Mouse (Mus musculus): Measurements from ENCODE around the gene Nfia. TPM values are rescaled to one million over a fixed set of nuclear protein-coding genes. Genes with fewer than 3 reads are reported as not detected.

Nfia gene
- polyA plus RNA-seq, 1 experiment from 2014 or later, result 56.7 TPM

DNA sequence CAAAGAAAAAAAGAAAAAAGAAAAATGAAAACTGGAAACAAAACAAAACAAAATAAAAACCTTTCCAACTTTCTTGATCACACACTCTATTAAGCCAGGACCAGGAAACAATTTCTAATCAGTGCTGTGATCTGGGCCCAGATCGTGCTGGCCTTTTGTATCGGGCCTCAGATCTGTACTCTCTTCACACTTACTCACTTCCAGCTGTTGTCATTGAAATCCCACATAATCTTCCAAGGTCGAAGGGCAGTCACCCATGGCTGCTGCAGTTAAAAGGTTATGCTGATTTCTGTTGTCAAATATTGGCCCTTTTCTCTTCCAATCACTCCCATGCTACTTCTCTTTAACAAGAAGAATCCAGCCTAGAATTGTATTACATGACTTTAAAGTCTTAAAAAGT is 219.3 kb downstream of the Nfia start:
- Histone ChIP-seq H3K4me2 (no peak overlapping the region), H3K4me3 (replicated peaks) (no peak overlapping the region), H3K27ac (no peak overlapping the region), H3K27me3 (no peaks in the 10 kb centered on the region), H3K36me3 (no peaks in the 10 kb centered on the region), H3K9ac (replicated peaks) (no peak overlapping the region), H3K9me3 (no peaks in the 10 kb centered on the region), H3K4me1 (replicated peaks) (peaks cover 12% of the 10 kb centered on the region)
- no peak for ATAC-seq (ENCODE audit: insufficient number of reproducible peaks, insufficient read depth, low FRiP score, low TSS enrichment, low read depth)
- WGBS, result 36% methylated on average over 3 of the region's 3 CpGs

DNA sequence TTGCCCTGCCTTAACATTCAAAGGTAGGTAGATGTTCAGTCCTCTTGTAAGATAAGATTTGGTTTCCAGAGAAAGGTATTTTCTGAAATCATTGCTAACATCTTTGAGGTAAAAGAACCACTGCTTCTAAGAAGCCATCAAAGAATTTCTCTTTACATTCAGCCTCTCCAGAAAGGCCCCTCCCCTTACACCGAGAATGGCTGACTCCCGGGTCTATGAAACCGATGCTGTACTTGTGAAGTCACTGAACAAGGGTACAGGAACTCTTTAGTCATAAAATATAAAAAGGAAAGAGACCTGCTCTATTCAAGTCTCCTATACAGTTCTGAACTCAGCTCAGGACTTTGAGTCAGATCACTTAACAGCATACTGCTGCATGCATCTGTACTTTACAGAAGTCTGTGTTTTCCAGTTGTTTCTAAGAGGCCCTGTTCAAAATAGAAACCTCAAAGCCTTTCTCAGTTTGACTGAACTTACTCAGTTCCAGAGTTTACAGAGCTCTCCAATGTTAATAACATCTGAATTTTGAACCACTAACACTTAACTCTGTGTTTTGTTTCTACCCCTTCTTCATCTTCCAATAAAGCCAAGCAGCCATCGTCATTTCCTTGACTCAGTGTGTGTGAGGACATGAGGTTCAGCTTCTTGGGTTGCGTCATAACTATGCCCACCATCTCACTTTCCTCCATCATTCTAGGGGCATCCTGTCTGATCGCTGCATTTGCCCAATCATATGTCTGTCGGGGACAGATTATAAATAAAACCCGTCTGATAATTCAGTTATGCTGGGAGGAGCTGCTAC is 223.6 kb downstream of the Nfia start:
- 0 out of 2 replicates have a peak, but pooled peaks cover 3% of the 10 kb centered on the region for H3K36me3 ChIP-seq
- H3K4me2 ChIP-seq, result no peak overlapping the region
- H3K9ac ChIP-seq (replicated peaks), result no peak overlapping the region
- H3K4me1 ChIP-seq (replicated peaks), result no peaks in the 10 kb centered on the region
- no peak for ATAC-seq (ENCODE audit: insufficient number of reproducible peaks, insufficient read depth, low FRiP score, low TSS enrichment, low read depth)
- H3K27ac ChIP-seq, result peak overlapping the region; percentile 13; the same call in 1 of the 2 replicates
- no peaks in the 10 kb centered on the region for H3K9me3 ChIP-seq
- H3K27me3 ChIP-seq, result no peaks in the 10 kb centered on the region
- no peak overlapping the region for H3K4me3 ChIP-seq (replicated peaks)
- WGBS, result 86% methylated on average over 8 of the region's 8 CpGs

DNA sequence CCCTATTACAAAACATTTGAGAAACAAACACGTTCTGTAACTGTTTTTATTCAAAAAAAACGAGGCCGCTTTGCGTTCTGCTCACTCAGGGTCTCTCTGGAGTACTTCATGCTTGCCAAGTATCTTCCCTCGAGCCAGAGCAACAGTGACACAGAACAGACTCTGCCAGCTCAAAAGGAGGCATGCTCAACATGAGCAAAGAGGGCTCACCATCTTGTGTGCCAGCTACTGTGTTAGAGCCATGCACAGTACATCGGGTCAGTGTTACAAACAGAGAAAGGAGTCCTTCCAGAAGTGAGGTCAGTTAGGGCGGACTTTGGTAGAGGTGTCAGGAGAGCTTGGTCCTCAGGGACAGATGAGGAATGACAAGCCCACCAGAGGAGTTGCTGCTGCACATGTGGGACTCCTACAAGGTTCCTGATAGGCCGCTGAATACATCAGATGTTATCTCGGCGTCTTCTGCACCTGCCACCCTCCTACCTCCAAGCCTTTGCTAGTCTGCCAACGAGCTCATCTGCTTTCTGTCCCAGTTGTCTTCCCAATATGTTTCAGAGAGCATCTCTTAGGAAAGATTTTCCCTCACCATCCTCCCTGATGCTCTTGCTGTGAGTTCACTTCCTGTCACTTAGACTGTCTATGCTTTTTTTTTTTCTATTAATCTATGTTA is 224.8 kb downstream of the Nfia start:
- Histone ChIP-seq H3K36me3 (peaks cover 8% of the 10 kb centered on the region), H3K27me3 (no peaks in the 10 kb centered on the region), H3K27ac (no peak overlapping the region), H3K4me1 (replicated peaks) (peaks cover 2% of the 10 kb centered on the region; the same call in 1 of the 2 replicates), H3K4me3 (replicated peaks) (no peak overlapping the region), H3K4me2 (no peak overlapping the region), H3K9ac (replicated peaks) (no peak overlapping the region), H3K9me3 (no peaks in the 10 kb centered on the region)
- 90% methylated on average over 11 of the region's 11 CpGs for WGBS
- ATAC-seq (ENCODE audit: insufficient number of reproducible peaks, insufficient read depth, low FRiP score, low TSS enrichment, low read depth), result no peak

DNA sequence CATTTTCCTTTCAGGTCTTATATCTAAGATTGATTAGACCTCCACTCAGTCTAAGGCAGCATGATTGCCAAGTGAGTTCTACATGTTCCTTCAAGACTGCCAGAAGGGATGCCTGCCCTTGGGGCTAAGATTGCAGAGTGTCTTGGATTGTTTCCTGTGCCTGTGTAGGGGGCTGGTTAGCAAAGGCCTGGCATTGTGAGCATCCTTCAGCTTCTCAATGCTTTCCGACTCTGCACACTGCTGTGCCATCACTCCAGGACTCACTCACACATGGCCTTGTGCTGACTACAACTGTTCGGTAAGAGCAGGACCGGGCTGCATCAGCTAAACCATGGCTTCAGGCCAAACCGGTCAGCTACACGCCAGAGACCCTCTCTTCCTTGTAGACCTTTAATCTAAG is 229.7 kb downstream of the Nfia start:
- H3K4me1 ChIP-seq (replicated peaks), result peaks cover 34% of the 10 kb centered on the region

DNA sequence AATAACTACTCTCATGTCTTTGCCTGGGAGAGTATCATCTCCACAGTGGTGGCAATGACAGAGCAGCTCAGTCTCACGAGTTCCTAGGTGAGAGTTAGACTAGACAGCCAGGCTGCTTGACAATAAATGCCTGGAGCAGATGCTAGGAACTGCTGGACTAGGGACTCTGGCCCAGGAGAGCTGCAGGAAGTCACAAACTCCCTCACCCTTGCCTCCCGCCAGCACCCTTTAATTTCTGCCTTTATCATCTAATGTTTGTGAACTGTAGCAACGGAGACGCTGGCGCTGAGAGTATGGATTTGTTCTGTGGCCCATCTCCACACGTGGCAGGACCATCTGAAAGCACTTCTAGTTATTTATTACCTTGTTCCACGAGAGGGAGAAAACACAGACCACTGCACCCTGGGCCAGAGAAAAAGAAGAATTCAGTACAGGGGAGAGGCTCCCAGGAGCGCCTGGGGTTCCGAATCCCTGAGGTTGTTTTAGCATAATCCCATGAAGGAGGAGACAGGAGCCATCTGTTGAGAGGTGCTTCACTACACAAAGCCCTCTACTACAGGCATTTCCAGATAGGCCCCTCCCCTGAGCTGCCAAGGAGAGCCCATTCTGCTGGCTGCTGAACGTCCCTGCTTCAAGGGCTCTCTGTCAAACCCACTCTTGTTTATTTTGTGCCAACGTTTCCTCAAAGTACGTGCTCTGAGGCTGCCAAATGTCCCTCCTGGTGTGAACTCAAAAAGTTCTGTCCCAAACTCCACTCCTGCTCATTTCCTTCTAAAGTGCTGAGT is 231.0 kb downstream of the Nfia start:
- ATAC-seq (ENCODE audit: insufficient number of reproducible peaks, insufficient read depth, low FRiP score, low TSS enrichment, low read depth), result peak; percentile 68
- peaks cover 35% of the 10 kb centered on the region for H3K4me1 ChIP-seq (replicated peaks)
- no peaks in the 10 kb centered on the region for H3K27me3 ChIP-seq
- H3K4me3 ChIP-seq (replicated peaks), result no peak overlapping the region
- H3K27ac ChIP-seq, result peak overlapping the region; percentile 92
- H3K36me3 ChIP-seq, result peaks cover 13% of the 10 kb centered on the region
- no peaks in the 10 kb centered on the region for H3K9me3 ChIP-seq
- 0 out of 2 replicates have a peak overlapping the region, but pooled peaks have one; percentile 27 for H3K9ac ChIP-seq (replicated peaks)
- peak overlapping the region; percentile 13; the same call in 1 of the 2 replicates for H3K4me2 ChIP-seq
- 21% methylated on average over 12 of the region's 12 CpGs for WGBS

More for the DNA sequence above, 229.7 kb downstream of the Nfia start:
- no peak for ATAC-seq (ENCODE audit: insufficient number of reproducible peaks, insufficient read depth, low FRiP score, low TSS enrichment, low read depth)
- Histone ChIP-seq H3K36me3 (peaks cover 12% of the 10 kb centered on the region), H3K9ac (replicated peaks) (no peak overlapping the region), H3K27ac (no peak overlapping the region), H3K27me3 (no peaks in the 10 kb centered on the region), H3K4me2 (no peak overlapping the region), H3K9me3 (no peaks in the 10 kb centered on the region), H3K4me3 (replicated peaks) (no peak overlapping the region)
- 87% methylated on average over 5 of the region's 5 CpGs for WGBS

DNA sequence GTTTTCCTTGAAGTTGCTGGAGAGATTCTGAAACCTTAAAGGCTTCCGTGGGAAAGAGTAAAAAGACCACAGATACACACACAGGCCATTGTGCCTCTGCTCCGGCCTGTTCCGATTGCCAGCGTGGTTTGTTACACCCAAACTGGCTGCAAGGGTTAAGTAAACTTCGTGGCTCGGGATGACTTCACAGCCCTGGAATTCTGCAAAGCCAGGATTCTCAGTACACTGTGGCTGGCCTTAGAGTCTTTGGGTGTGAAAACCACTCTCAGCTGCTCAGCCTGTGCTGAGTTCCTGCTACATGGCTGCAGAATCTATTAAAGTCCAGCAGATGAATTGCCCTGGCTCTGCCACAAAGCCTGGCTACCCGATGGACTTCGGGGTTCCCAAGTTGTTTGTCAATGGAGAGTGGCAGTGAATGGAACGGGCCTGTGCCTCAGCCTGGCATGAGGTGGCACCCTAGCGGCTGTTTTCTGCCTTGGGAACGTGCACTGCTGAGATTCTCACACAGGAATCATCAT is 231.6 kb downstream of the Nfia start:
- H3K4me3 ChIP-seq (replicated peaks), result no peak overlapping the region
- no peaks in the 10 kb centered on the region for H3K27me3 ChIP-seq
- peak overlapping the region; percentile 25 for H3K4me2 ChIP-seq
- H3K4me1 ChIP-seq (replicated peaks), result peaks cover 41% of the 10 kb centered on the region
- H3K9ac ChIP-seq (replicated peaks), result no peak overlapping the region
- 16% methylated on average over 11 of the region's 11 CpGs for WGBS
- peak overlapping the region; percentile 92 for H3K27ac ChIP-seq
- H3K36me3 ChIP-seq, result peaks cover 13% of the 10 kb centered on the region
- peak; percentile 82 for ATAC-seq (ENCODE audit: insufficient number of reproducible peaks, insufficient read depth, low FRiP score, low TSS enrichment, low read depth)
- no peaks in the 10 kb centered on the region for H3K9me3 ChIP-seq

DNA sequence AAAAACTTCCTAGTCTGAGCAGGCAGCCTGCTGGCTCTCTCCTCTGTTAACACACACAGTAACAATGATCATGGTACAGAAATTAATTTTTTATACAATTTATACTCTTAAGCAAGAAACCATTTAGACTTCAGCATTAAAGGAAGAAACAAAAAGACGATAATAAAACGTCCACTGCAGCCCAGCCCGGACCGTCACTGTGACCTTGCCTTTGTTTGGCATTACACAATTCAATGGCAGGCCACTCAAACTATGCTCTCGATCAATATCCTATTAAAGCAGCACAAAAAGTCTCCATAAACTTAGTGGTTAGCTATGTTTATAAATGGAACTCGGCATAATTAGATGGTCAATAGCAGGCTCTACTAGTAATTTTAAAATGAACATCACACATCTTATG is 232.5 kb downstream of the Nfia start:
- H3K36me3 ChIP-seq, result peaks cover 13% of the 10 kb centered on the region
- peak overlapping the region; percentile 92 for H3K27ac ChIP-seq
- H3K27me3 ChIP-seq, result no peaks in the 10 kb centered on the region
- WGBS, result 93% methylated on average over 6 of the region's 6 CpGs
- no peak overlapping the region for H3K4me2 ChIP-seq
- H3K9ac ChIP-seq (replicated peaks), result no peak overlapping the region
- no peaks in the 10 kb centered on the region for H3K9me3 ChIP-seq
- peaks cover 46% of the 10 kb centered on the region for H3K4me1 ChIP-seq (replicated peaks)
- no peak for ATAC-seq (ENCODE audit: insufficient number of reproducible peaks, insufficient read depth, low FRiP score, low TSS enrichment, low read depth)
- no peak overlapping the region for H3K4me3 ChIP-seq (replicated peaks)

DNA sequence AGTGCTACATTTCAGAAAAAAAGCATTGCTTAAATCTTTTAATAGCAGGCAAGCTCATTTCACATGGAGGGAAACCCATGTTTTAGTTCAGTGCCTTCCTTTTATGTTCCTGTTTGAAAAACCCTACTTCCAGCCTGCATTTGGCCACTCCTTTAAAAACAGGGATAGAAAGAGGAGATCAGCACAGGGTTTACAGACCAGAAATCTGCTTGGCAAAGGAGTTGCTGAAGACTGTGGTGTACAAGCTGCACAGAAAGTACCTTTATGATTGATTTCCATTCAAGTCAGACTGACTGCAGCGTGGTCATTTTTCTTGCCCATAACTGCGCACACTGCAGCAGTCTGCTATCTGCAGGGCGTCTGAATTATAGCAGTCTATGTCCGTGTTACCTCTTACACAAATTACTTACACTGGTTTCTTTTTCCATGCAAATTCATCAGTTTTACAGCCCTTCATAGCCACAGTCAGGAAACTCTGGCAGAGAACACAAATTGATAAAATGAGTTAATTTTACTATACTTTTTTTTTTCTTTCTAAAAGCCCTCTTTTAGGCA is 236.4 kb downstream of the Nfia start:
- Histone ChIP-seq H3K9me3 (no peaks in the 10 kb centered on the region), H3K27ac (peak overlapping the region; percentile 69; the same call in 1 of the 2 replicates), H3K36me3 (peaks cover 6% of the 10 kb centered on the region; the same call in 1 of the 2 replicates), H3K4me3 (replicated peaks) (no peak overlapping the region), H3K4me1 (replicated peaks) (peaks cover 29% of the 10 kb centered on the region), H3K4me2 (no peak overlapping the region), H3K27me3 (no peaks in the 10 kb centered on the region), H3K9ac (replicated peaks) (no peak overlapping the region)
- WGBS, result 49% methylated on average over 4 of the region's 4 CpGs
- ATAC-seq (ENCODE audit: insufficient number of reproducible peaks, insufficient read depth, low FRiP score, low TSS enrichment, low read depth), result no peak

DNA sequence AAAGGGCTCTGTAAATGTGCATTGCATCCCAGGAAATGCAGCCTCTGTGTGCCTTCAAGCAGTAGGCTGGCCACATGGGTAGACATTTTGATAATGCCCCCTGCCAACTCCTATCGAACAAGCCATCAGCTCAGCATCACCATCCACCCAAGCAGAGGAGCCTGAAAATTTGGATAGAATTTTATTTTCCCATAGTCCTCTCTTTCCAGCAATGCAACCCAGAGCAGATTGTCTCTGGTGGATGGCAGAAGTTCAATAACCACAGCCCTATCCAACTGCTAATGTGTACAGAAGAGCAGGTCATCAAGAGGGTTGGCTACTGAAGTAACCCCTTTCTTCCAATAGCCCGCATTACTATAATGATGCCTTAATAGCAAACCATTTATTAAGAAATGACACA is 237.4 kb downstream of the Nfia start:
- Histone ChIP-seq H3K27ac (no peak overlapping the region), H3K9me3 (no peaks in the 10 kb centered on the region), H3K4me2 (no peak overlapping the region), H3K36me3 (peaks cover 16% of the 10 kb centered on the region), H3K4me1 (replicated peaks) (peaks cover 18% of the 10 kb centered on the region), H3K4me3 (replicated peaks) (no peak overlapping the region), H3K9ac (replicated peaks) (no peak overlapping the region), H3K27me3 (no peaks in the 10 kb centered on the region)
- no peak for ATAC-seq (ENCODE audit: insufficient number of reproducible peaks, insufficient read depth, low FRiP score, low TSS enrichment, low read depth)
- 94% methylated on average over 2 of the region's 2 CpGs for whole genome bisulfite sequencing

DNA sequence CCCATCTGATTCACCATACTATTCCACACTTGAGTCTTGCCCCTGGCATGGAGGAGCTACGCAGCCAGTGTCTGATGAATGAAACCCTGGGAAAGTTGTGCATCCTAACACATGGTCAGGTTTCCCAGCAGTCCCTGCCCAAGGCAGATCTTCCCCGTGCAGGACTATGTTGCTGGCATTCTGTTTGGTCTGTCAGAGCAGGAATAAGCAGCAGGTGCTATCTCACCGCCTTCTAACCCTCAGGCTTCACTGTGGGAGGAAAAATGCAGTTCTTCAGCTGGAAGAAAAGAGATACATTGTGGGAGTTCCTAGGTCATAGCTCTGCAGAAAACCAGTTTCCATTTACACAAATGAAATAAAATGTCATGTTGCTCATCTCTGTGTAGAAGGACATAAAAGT is 247.3 kb downstream of the Nfia start:
- H3K4me3 ChIP-seq (replicated peaks), result no peak overlapping the region
- no peak for ATAC-seq (ENCODE audit: insufficient number of reproducible peaks, insufficient read depth, low FRiP score, low TSS enrichment, low read depth)
- H3K9ac ChIP-seq (replicated peaks), result no peak overlapping the region
- peaks cover 18% of the 10 kb centered on the region for H3K4me1 ChIP-seq (replicated peaks)
- H3K4me2 ChIP-seq, result no peak overlapping the region
- H3K27ac ChIP-seq, result no peak overlapping the region
- WGBS, result 79% methylated on average over 3 of the region's 3 CpGs
- no peaks in the 10 kb centered on the region for H3K9me3 ChIP-seq
- no peaks in the 10 kb centered on the region for H3K27me3 ChIP-seq
- H3K36me3 ChIP-seq, result peaks cover 75% of the 10 kb centered on the region

Measured in limb, embryonic 12.5 days (tissue).